Mouse (Mus musculus): ENCODE measurements at regions not wholly inside any gene's neighbourhood (a gene's known extent, or its start where the extent isn't known, plus 50 kb on each side); places are given as distances from the start of the nearest gene placed in this dataset.

- ATAC-seq (ENCODE audit: low FRiP score, low read depth) (no peak), DNase-seq (ENCODE audit: low spot score) (no peak)
- Histone ChIP-seq H3K27me3 (ENCODE audit: control insufficient read depth, insufficient read depth, low read length) (no peaks in the 10 kb centered on the region), H3K36me3 (ENCODE audit: control insufficient read depth, insufficient read depth, low read length) (no peaks in the 10 kb centered on the region), H3K4me1 (ENCODE audit: control insufficient read depth, insufficient read depth, low read length) (peaks cover 2% of the 10 kb centered on the region; the same call in 1 of the 2 replicates), H3K4me2 (replicated peaks; ENCODE audit: low read depth, low read length, severe bottlenecking) (no peak overlapping the region), H3K9ac (ENCODE audit: low read depth, low read length, severe bottlenecking) (no peak overlapping the region), H3K27ac (replicated peaks; ENCODE audit: low read depth, low read length) (no peak overlapping the region), H3K4me3 (replicated peaks; ENCODE audit: low read length) (no peak overlapping the region), H3K9me3 (ENCODE audit: control insufficient read depth, low read length) (no peaks in the 10 kb centered on the region)
- WGBS, result 73% methylated on average over 3 of the region's 3 CpGs
- TF ChIP-seq POLR2A (IDR thresholded peaks at IDR 0.05; ENCODE audit: borderline replicate concordance, extremely low read depth, insufficient read depth, insufficient read length), result no peak
Measured at GRCm38 (mm10) chr9:30802826-30803225, 119.4 kb downstream of the Adamts15 start.

DNA sequence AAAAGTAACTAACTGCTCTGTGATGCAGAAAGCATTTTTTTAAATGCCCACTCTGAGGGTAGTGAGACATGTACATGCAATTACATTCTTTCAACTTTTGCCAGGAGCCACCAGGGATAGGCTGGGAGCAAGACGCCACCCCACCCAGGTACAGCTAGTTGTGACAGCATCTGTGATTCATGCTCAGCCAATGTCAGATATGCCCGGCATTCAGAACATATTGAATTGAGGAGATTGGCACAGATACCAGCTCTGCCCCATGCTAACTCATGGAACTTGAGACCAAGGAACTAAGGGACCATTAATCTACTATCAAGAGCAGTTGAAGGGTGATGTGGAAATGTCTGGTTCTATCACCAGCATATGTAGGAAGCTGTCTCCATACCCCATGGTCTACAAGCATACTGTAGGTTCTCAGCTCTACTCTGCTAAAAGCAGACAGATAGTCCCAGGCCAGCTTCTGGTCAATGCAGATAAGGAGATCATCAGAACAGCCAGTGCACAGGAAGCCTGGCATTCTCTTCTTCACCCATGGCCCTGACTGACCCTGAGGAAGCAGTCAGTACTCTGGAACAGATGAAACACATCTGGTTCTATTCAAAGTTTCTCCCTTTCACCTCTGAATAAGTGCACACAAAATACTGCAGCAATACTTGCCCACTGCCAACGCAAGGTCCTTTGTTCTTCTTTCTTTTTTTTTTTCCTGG lies 127.4 kb downstream of the Adamts15 start:
- H3K9ac ChIP-seq (ENCODE audit: low read depth, low read length, severe bottlenecking), result no peak overlapping the region
- no peak overlapping the region for H3K4me3 ChIP-seq (replicated peaks; ENCODE audit: low read length)
- TF ChIP-seq POLR2A (IDR thresholded peaks at IDR 0.05; ENCODE audit: borderline replicate concordance, extremely low read depth, insufficient read depth, insufficient read length), result no peak
- ATAC-seq (ENCODE audit: low FRiP score, low read depth), result no peak
- H3K4me2 ChIP-seq (replicated peaks; ENCODE audit: low read depth, low read length, severe bottlenecking), result no peak overlapping the region
- no peak for DNase-seq (ENCODE audit: low spot score)
- H3K4me1 ChIP-seq (ENCODE audit: control insufficient read depth, insufficient read depth, low read length), result no peaks in the 10 kb centered on the region
- H3K36me3 ChIP-seq (ENCODE audit: control insufficient read depth, insufficient read depth, low read length), result no peaks in the 10 kb centered on the region
- H3K27ac ChIP-seq (replicated peaks; ENCODE audit: low read depth, low read length), result no peak overlapping the region
- no peaks in the 10 kb centered on the region for H3K9me3 ChIP-seq (ENCODE audit: control insufficient read depth, low read length)
- WGBS, result 71% methylated on average over 3 of the region's 3 CpGs
- no peaks in the 10 kb centered on the region for H3K27me3 ChIP-seq (ENCODE audit: control insufficient read depth, insufficient read depth, low read length)

DNA sequence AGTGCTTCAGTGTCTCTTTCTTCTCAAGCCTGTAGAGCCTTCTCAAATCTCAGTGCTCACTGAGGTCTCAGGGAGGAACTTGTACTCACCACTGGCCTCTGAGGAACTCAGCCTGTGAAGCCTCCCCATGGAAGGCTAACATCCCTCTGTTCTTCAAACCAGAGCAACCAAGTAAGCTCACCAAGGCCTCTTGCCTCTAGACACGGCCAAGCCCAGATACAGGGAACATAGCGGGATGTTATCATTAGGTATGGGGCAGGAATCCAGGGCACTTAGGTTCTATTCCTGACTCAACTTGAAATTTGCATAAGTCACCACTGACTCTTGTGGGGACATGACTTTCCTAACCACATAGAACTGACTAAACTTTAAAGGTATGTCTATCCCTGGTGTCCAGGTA lies 141.0 kb downstream of the Adamts15 start:
- Histone ChIP-seq H3K27me3 (ENCODE audit: control insufficient read depth, insufficient read depth, low read length) (no peaks in the 10 kb centered on the region), H3K4me1 (ENCODE audit: control insufficient read depth, insufficient read depth, low read length) (no peaks in the 10 kb centered on the region), H3K36me3 (ENCODE audit: control insufficient read depth, insufficient read depth, low read length) (no peaks in the 10 kb centered on the region), H3K4me3 (replicated peaks; ENCODE audit: low read length) (no peak overlapping the region), H3K27ac (replicated peaks; ENCODE audit: low read depth, low read length) (no peak overlapping the region), H3K4me2 (replicated peaks; ENCODE audit: low read depth, low read length, severe bottlenecking) (no peak overlapping the region), H3K9ac (ENCODE audit: low read depth, low read length, severe bottlenecking) (no peak overlapping the region), H3K9me3 (ENCODE audit: control insufficient read depth, low read length) (no peaks in the 10 kb centered on the region)
- DNase-seq (ENCODE audit: low spot score), result no peak
- WGBS, result 95% methylated on average over 2 of the region's 2 CpGs
- TF ChIP-seq POLR2A (IDR thresholded peaks at IDR 0.05; ENCODE audit: borderline replicate concordance, extremely low read depth, insufficient read depth, insufficient read length), result no peak
- ATAC-seq (ENCODE audit: low FRiP score, low read depth), result no peak

DNA sequence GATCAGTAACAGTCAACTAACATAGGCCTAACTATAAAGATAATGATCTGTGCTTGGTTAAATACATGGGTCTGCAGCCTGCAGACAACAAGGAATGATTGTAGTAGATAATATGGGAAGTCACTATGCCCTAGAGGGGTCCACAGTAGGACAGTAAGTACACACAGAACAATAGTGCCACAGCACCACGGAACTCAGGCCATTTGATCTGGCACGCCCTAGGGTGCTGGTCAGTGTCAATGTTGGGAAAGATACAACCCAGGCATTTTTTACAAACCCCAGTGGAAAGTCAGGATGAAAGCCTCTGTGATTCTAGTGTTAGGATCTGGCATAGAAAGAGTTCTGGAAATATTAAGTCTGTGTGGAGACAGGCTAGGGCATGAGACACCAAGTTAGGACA lies 144.4 kb downstream of the Adamts15 start:
- ATAC-seq (ENCODE audit: low FRiP score, low read depth) (no peak), DNase-seq (ENCODE audit: low spot score) (no peak)
- Histone ChIP-seq H3K9me3 (ENCODE audit: control insufficient read depth, low read length) (peaks cover 5% of the 10 kb centered on the region; the same call in 1 of the 2 replicates), H3K9ac (ENCODE audit: low read depth, low read length, severe bottlenecking) (no peak overlapping the region), H3K4me1 (ENCODE audit: control insufficient read depth, insufficient read depth, low read length) (no peaks in the 10 kb centered on the region), H3K4me3 (replicated peaks; ENCODE audit: low read length) (no peak overlapping the region), H3K27ac (replicated peaks; ENCODE audit: low read depth, low read length) (no peak overlapping the region), H3K36me3 (ENCODE audit: control insufficient read depth, insufficient read depth, low read length) (no peaks in the 10 kb centered on the region), H3K27me3 (ENCODE audit: control insufficient read depth, insufficient read depth, low read length) (no peaks in the 10 kb centered on the region), H3K4me2 (replicated peaks; ENCODE audit: low read depth, low read length, severe bottlenecking) (no peak overlapping the region)
- WGBS, result 93% methylated on average over 2 of the region's 2 CpGs
- no peak for TF ChIP-seq POLR2A (IDR thresholded peaks at IDR 0.05; ENCODE audit: borderline replicate concordance, extremely low read depth, insufficient read depth, insufficient read length)

DNA sequence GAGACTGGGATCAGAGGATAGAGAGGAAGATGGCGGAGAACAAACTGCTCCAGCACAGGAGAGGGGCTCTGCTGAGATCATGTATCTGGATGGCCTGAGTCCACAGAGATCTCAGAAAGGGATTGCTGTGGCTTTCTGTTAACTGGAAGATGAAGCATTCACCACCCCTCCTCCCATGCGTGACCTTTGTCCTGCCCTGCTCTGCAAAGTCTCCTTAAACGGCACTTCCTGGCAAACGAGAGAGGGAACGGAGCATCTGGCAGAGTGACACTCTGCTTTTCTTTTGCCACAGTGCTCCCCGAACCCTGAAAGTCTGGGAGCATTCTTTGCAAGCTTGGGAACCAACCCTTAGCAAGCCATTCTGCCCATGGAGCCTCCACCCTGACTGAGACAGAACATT lies 147.1 kb downstream of the Adamts15 start:
- Histone ChIP-seq H3K27me3 (ENCODE audit: control insufficient read depth, insufficient read depth, low read length) (no peaks in the 10 kb centered on the region), H3K4me2 (replicated peaks; ENCODE audit: low read depth, low read length, severe bottlenecking) (no peak overlapping the region), H3K36me3 (ENCODE audit: control insufficient read depth, insufficient read depth, low read length) (no peaks in the 10 kb centered on the region), H3K9me3 (ENCODE audit: control insufficient read depth, low read length) (peaks cover 5% of the 10 kb centered on the region; the same call in 1 of the 2 replicates), H3K4me3 (replicated peaks; ENCODE audit: low read length) (no peak overlapping the region), H3K9ac (ENCODE audit: low read depth, low read length, severe bottlenecking) (no peak overlapping the region), H3K4me1 (ENCODE audit: control insufficient read depth, insufficient read depth, low read length) (peaks cover 14% of the 10 kb centered on the region), H3K27ac (replicated peaks; ENCODE audit: low read depth, low read length) (no peak overlapping the region)
- ATAC-seq (ENCODE audit: low FRiP score, low read depth), result no peak
- 45% methylated on average over 6 of the region's 6 CpGs for WGBS
- no peak for TF ChIP-seq POLR2A (IDR thresholded peaks at IDR 0.05; ENCODE audit: borderline replicate concordance, extremely low read depth, insufficient read depth, insufficient read length)
- DNase-seq (ENCODE audit: low spot score), result no peak

All from limb, embryonic 14.5 days (tissue).